In genomic region chr12:17741637-17742364, GRCm38 (mm10) we compare ENCODE assay signal across 9 mouse cellular contexts. TPM values are rescaled to one million over a fixed set of nuclear protein-coding genes. Genes with fewer than 3 reads are reported as not detected.
DNase-seq lines count a peak whose midpoint lies in the region; ATAC-seq and TF ChIP-seq lines count a peak whose summit lies in the region.
"Had no signal": no experiment of that assay in that cellular context is flagged by ENCODE, and none has a peak within 500 bp of the region (broad histone marks: within the 10 kb centered on the region; RNA-seq: fewer than 3 reads in every experiment).

No protein-coding gene starts in this region.

- peak; percentile 52 for ATAC-seq in monocyte, adult 5-6 weeks (replicated peaks; ENCODE audit: insufficient number of reproducible peaks, low FRiP score, low TSS enrichment, poor library complexity, severe bottlenecking)
- ATAC-seq: Patski had no signal

- no peak for TF ChIP-seq POLR2A in brain, embryonic 14.5 days (IDR thresholded peaks at IDR 0.05; ENCODE audit: borderline replicate concordance, extremely low read depth, insufficient read depth, insufficient read length, poor library complexity, severe bottlenecking)

- DNase-seq in left cerebral cortex, postnatal 4 days: peak; percentile 64
- DNase-seq in left cerebral cortex, adult 11 months (ENCODE audit: low spot score): no peak
- peak; percentile 33 for DNase-seq in brain, embryonic 14.5 days (ENCODE audit: low read depth)
- DNase-seq in heart, adult 9 months (ENCODE audit: low spot score in 2 of 2): peak; percentile 57 to 60
- DNase-seq in kidney, postnatal 25 days: peak; percentile 89 to 95
- no peak for DNase-seq in embryo, embryonic 9.5 days (ENCODE audit: extremely low spot score)
- no peak for DNase-seq in spleen, adult 18-20 months

- no peak for TF ChIP-seq CTCF in brain, embryonic 14.5 days (IDR thresholded peaks at IDR 0.05; ENCODE audit: borderline replicate concordance, extremely low read depth, insufficient read depth, insufficient read length)

- intact Hi-C loops in left cerebral cortex, postnatal 4 days (cut with DNase I): no loop called here

RNA-seq across cellular contexts. Expression of gene Hpcal1, which starts 51.1 kb away (rescaled TPM):
- total RNA-seq in left cerebral cortex, postnatal 4 days (2021): 10 to 100 TPM; 28.7 to 49.3 TPM
- polyA plus RNA-seq in brain, embryonic 14.5 days (2012; rRNA removed): 82.2 and 113 TPM in 2 replicates
- total RNA-seq in monocyte, adult 5-6 weeks (2017): 30.2 to 51.8 TPM (median 42.3 TPM) in 3 replicates

Comparison
In these comparisons a context has a peak if more than half of its experiments do, and no peak if none do; other contexts are left out.
1. DNase-seq: peak in left cerebral cortex, postnatal 4 days (single experiment), brain, embryonic 14.5 days (single experiment), heart, adult 9 months (2 of 2) and kidney, postnatal 25 days (2 of 2); none in left cerebral cortex, adult 11 months (single experiment), embryo, embryonic 9.5 days (single experiment) and spleen, adult 18-20 months (0 of 2).